Mouse (Mus musculus) megakaryocyte, embryonic 14.5 days (primary cell): Measurements from ENCODE around the gene Zc3h18.

ENCODE experiments used
- FLI1 ChIP-seq: IDR thresholded peaks from 2 replicates; pipeline ENCODE4 v1.6.1; 2012; ENCODE audit warnings: low read length, inconsistent platforms, mixed read lengths
- GATA1 ChIP-seq: IDR thresholded peaks from 3 replicates; pipeline ENCODE4 v1.6.1; 2012; ENCODE audit warnings: mixed read lengths, low read length, inconsistent platforms, borderline replicate concordance

- no peak for TF ChIP-seq GATA1
- TF ChIP-seq FLI1: no peak
These were observed 84.4 kb downstream of the Zc3h18 start, which contains the start of gene Snai3 for GRCm38 (mm10) chr8:122460524-122461472.
